Mouse (Mus musculus) liver, embryonic 12.5 days (tissue): ENCODE results near the gene Il15ra. TPM values are rescaled to one million over a fixed set of nuclear protein-coding genes. Genes with fewer than 3 reads are reported as not detected.
"Not testable (repeated sequence)": the region's sequence is repeated elsewhere in the genome, so short reads cannot be mapped to it uniquely, and the experiment has no call there.

Source experiments
- ATAC-seq: fragments of 200-750 bp; cut with Nextera tagmentation; 2 replicates; pipeline ENCODE4 v1.8.0; 2017; ENCODE audit warnings: moderate number of reproducible peaks, mild to moderate bottlenecking, moderate library complexity
- H3K27ac ChIP-seq: fragments of 300-500 bp; sonication (generic); 2 replicates; pipeline ENCODE4 v1.5.1; 2016; ENCODE audit warnings: mild to moderate bottlenecking
- H3K27me3 ChIP-seq: fragments of 300-500 bp; sonication (generic); replicated peaks from 2 replicates; pipeline ENCODE4 v1.6.1; 2016; ENCODE audit warnings: mild to moderate bottlenecking, moderate library complexity
- H3K36me3 ChIP-seq: fragments of 300-500 bp; sonication (generic); 2 replicates; pipeline ENCODE4 v1.6.1; 2016; ENCODE audit warnings: mild to moderate bottlenecking, moderate library complexity
- H3K4me1 ChIP-seq: fragments of 300-500 bp; sonication (generic); 2 replicates; pipeline ENCODE4 v1.6.1; 2016
- H3K4me2 ChIP-seq: fragments of 300-500 bp; sonication (generic); 2 replicates; pipeline ENCODE4 v1.6.1; 2016; ENCODE audit warnings: mild to moderate bottlenecking, moderate library complexity
- H3K4me3 ChIP-seq: fragments of 300-500 bp; sonication (generic); 2 replicates; pipeline ENCODE4 v1.5.1; 2016; ENCODE audit warnings: mild to moderate bottlenecking, moderate library complexity
- H3K9ac ChIP-seq: fragments of 300-500 bp; sonication (generic); 2 replicates; pipeline ENCODE4 v1.6.1; 2016; ENCODE audit warnings: mild to moderate bottlenecking, moderate library complexity
- H3K9me3 ChIP-seq: fragments of 300-500 bp; sonication (generic); replicated peaks from 2 replicates; pipeline ENCODE4 v1.6.1; 2016; ENCODE audit warnings: mild to moderate bottlenecking, moderate library complexity
- WGBS: fragments of 180-500 bp; shearing (Covaris S2); methylation state at CpG from one replicate; pipeline ENCODE4 v1.1.7; 2016; ENCODE audit not compliant: insufficient replicate concordance; 5-methylcytosine and 5-hydroxymethylcytosine counted together
- polyA plus RNA-seq: library from polyadenylated mRNA; unstranded; fragments of >200 nt; fragmentation: Nextera tagmentation; extraction: Ambion mirVana; gene quantifications from 2 replicates; pipeline ENCODE4 v1.2.1, GENCODE M21; 2016

The Il15ra gene
- polyA plus RNA-seq, 1 experiment from 2014 or later, result 1.7 TPM

DNA sequence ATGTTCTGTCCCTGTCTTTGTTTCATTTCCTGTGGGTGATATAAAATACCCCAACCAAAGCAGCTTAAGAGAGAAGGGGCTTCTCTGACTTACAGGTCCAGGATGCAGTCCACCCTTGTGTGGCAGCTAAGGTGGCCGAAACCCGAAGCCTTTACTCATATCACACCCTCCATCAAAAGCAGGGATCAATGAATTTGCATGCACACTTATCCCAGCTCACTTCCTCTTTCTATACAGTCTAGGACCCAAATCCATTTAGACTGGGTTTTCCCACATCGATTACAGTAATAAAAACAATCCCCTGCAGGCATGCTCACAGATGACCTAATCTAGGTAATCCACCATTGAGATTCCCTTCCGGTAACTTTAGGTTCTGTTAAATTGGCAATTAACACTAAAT, 18.6 kb upstream of the Il15ra start:
- ATAC-seq, result no peak
- no peak overlapping the region for H3K4me3 ChIP-seq
- H3K4me2 ChIP-seq, result no peak overlapping the region
- 65% methylated on average over 4 of the region's 4 CpGs for WGBS
- H3K4me1 ChIP-seq, result no peaks in the 10 kb centered on the region
- no peak overlapping the region for H3K27ac ChIP-seq
- H3K9me3 ChIP-seq, result no peaks in the 10 kb centered on the region
- H3K36me3 ChIP-seq, result no peaks in the 10 kb centered on the region
- H3K27me3 ChIP-seq, result no peaks in the 10 kb centered on the region
- no peak overlapping the region for H3K9ac ChIP-seq

GRCm38 (mm10) chr2:11687436-11687835, 17.7 kb upstream of the Il15ra start:
- Histone ChIP-seq H3K27ac (no peak overlapping the region), H3K4me2 (no peak overlapping the region), H3K9me3 (no peaks in the 10 kb centered on the region), H3K27me3 (no peaks in the 10 kb centered on the region), H3K9ac (no peak overlapping the region), H3K4me3 (no peak overlapping the region), H3K36me3 (no peaks in the 10 kb centered on the region), H3K4me1 (no peaks in the 10 kb centered on the region)
- WGBS, result 15% methylated on average over 3 of the region's 3 CpGs
- no peak for ATAC-seq

DNA sequence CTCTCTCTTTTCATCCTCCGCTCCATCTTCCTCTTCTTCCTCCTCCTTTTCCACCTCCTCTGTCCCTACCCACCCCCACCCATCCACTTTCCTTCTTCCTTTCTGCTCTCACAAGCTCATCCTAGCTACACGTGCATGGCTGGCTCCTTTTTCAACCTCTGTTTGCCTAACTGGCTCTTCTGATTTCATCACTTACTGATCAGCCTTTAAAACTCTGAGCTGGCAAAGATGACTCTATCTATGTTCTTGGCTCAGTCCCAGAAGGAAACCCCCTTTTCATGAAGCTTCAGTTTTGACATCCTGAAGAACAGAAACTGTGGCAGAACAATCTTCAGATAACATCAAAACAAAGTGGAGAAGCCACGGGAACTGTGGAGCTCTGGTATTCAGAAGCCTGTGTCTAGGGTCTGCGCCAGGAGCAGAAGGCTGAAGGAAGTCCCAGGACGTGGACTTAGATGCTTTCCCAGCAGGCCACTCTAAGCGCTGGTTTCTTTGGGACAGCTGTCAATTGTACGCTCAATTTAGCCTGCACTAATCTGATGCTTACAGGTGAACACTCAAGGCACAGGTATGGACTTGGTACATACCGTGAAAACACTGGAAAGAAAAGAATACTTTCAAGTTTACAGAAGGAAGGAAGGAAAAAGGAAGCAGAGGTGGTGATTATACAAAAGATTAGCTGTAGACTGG, 14.7 kb upstream of the Il15ra start:
- H3K27ac ChIP-seq, result no peak overlapping the region
- no peak overlapping the region for H3K9ac ChIP-seq
- H3K4me2 ChIP-seq, result no peak overlapping the region
- H3K36me3 ChIP-seq, result no peaks in the 10 kb centered on the region
- 59% methylated on average over 8 of the region's 8 CpGs for WGBS
- ATAC-seq, result no peak
- no peak overlapping the region for H3K4me3 ChIP-seq
- H3K4me1 ChIP-seq, result no peaks in the 10 kb centered on the region
- H3K27me3 ChIP-seq, result no peaks in the 10 kb centered on the region
- H3K9me3 ChIP-seq, result no peaks in the 10 kb centered on the region

DNA sequence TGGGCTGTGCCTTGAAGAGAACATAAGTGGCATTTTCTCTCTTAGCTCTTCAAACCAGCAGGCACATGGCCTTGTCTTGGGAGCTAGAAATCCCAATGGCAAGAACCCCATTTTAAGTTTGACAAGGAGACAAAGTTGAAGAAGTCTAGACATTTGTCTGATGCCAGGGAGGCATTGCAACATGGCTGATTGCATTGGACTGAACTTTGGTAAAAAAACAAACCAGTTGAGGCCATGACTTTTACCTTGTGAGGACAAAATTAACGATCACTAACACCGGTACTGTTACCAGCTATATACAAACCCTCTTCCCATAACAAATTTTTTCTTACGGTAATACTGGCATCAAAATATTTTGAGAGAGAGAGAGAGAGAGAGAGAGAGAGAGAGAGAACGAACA, 11.7 kb upstream of the Il15ra start:
- ATAC-seq, result no peak
- Histone ChIP-seq H3K27me3 (no peaks in the 10 kb centered on the region), H3K36me3 (no peaks in the 10 kb centered on the region), H3K9me3 (no peaks in the 10 kb centered on the region), H3K4me1 (no peaks in the 10 kb centered on the region), H3K4me3 (no peak overlapping the region), H3K4me2 (no peak overlapping the region), H3K27ac (no peak overlapping the region), H3K9ac (no peak overlapping the region)
- WGBS, result 80% methylated on average over 4 of the region's 4 CpGs

DNA sequence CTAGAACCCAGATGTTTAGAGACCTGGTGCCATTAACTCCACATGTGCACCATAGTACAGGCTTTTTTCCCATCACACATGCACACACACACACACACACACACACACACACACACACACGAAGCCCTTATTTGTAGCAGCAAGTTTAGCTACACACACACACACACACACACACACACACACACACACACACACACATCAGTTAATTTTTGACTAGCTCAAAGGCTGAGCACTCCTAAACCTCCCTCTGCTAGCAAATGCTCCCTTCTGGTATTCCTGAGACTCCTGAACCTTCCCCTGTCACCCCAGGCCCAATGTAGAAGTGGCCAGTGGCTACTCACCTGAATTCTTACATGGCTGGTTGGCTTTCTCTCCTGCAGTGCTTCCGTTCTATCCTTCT, 11.0 kb upstream of the Il15ra start:
- Histone ChIP-seq H3K4me2 (no peak overlapping the region), H3K9ac (no peak overlapping the region), H3K27me3 (no peaks in the 10 kb centered on the region), H3K27ac (no peak overlapping the region), H3K4me1 (no peaks in the 10 kb centered on the region), H3K9me3 (no peaks in the 10 kb centered on the region), H3K36me3 (no peaks in the 10 kb centered on the region), H3K4me3 (no peak overlapping the region)
- ATAC-seq, result peak; percentile 24; the same call in 1 of the 2 replicates
- 42% methylated on average over 2 of the region's 2 CpGs for WGBS

GRCm38 (mm10) chr2:11695867-11696266, 9.2 kb upstream of the Il15ra start:
- WGBS, result 36% methylated on average over 2 of the region's 2 CpGs
- no peak overlapping the region for H3K27ac ChIP-seq
- no peak for ATAC-seq

GRCm38 (mm10) chr2:11698994-11699393, 6.1 kb upstream of the Il15ra start:
- Histone ChIP-seq H3K4me3 (no peak overlapping the region), H3K27me3 (no peaks in the 10 kb centered on the region), H3K4me1 (0 out of 2 replicates have a peak, but pooled peaks cover 4% of the 10 kb centered on the region), H3K9ac (no peak overlapping the region), H3K9me3 (0 out of 2 replicates have a peak, but pooled peaks cover 3% of the 10 kb centered on the region), H3K4me2 (no peak overlapping the region), H3K27ac (no peak overlapping the region), H3K36me3 (no peaks in the 10 kb centered on the region)
- no peak for ATAC-seq
- WGBS, result 63% methylated on average over 5 of the region's 5 CpGs

More at GRCm38 (mm10) chr2:11695867-11696266, 9.2 kb upstream of the Il15ra start:
- Histone ChIP-seq H3K4me3 (no peak overlapping the region), H3K36me3 (no peaks in the 10 kb centered on the region), H3K4me1 (0 out of 2 replicates have a peak, but pooled peaks cover 4% of the 10 kb centered on the region), H3K4me2 (no peak overlapping the region), H3K27me3 (no peaks in the 10 kb centered on the region), H3K9me3 (0 out of 2 replicates have a peak, but pooled peaks cover 3% of the 10 kb centered on the region), H3K9ac (no peak overlapping the region)

GRCm38 (mm10) chr2:11699905-11700304, 5.2 kb upstream of the Il15ra start:
- no peak overlapping the region for H3K4me2 ChIP-seq
- no peaks in the 10 kb centered on the region for H3K36me3 ChIP-seq
- H3K9ac ChIP-seq, result no peak overlapping the region
- peaks cover under 1% of the 10 kb centered on the region; the same call in 1 of the 2 replicates for H3K27me3 ChIP-seq
- H3K4me1 ChIP-seq, result peaks cover 5% of the 10 kb centered on the region; the same call in 1 of the 2 replicates
- no peak for ATAC-seq
- no peak overlapping the region for H3K4me3 ChIP-seq
- 0 out of 2 replicates have a peak, but pooled peaks cover 3% of the 10 kb centered on the region for H3K9me3 ChIP-seq
- H3K27ac ChIP-seq, result no peak overlapping the region
- 84% methylated on average over 2 of the region's 2 CpGs for WGBS

- H3K4me1 ChIP-seq, result peaks cover 32% of the 10 kb centered on the region
- H3K4me2 ChIP-seq, result peak overlapping the region; percentile 91
- WGBS, result 7% methylated on average over 28 of the region's 28 CpGs
- H3K36me3 ChIP-seq, result no peaks in the 10 kb centered on the region
- no peaks in the 10 kb centered on the region for H3K9me3 ChIP-seq
- H3K9ac ChIP-seq, result peak overlapping the region; percentile 68
- peak; percentile 62 for ATAC-seq
- peaks cover 15% of the 10 kb centered on the region for H3K27me3 ChIP-seq
- H3K27ac ChIP-seq, result no peak overlapping the region
- H3K4me3 ChIP-seq, result peak overlapping the region; percentile 72
Observed at GRCm38 (mm10) chr2:11706030-11706745, 1.1 kb downstream of the Il15ra start.

GRCm38 (mm10) chr2:11706746-11707065, 1.6 kb downstream of the Il15ra start:
- H3K27ac ChIP-seq, result no peak overlapping the region
- no peaks in the 10 kb centered on the region for H3K9me3 ChIP-seq
- peaks cover 15% of the 10 kb centered on the region for H3K27me3 ChIP-seq
- H3K4me3 ChIP-seq, result peak overlapping the region; percentile 72
- peaks cover 32% of the 10 kb centered on the region for H3K4me1 ChIP-seq
- peak overlapping the region; percentile 91 for H3K4me2 ChIP-seq
- no peak for ATAC-seq
- no peaks in the 10 kb centered on the region for H3K36me3 ChIP-seq
- WGBS, result 40% methylated on average over 6 of the region's 6 CpGs
- no peak overlapping the region for H3K9ac ChIP-seq

- Histone ChIP-seq H3K9me3 (no peaks in the 10 kb centered on the region), H3K4me2 (no peak overlapping the region), H3K27ac (no peak overlapping the region), H3K4me3 (no peak overlapping the region), H3K27me3 (peaks cover 15% of the 10 kb centered on the region), H3K36me3 (no peaks in the 10 kb centered on the region), H3K9ac (no peak overlapping the region), H3K4me1 (peaks cover 32% of the 10 kb centered on the region)
- no peak for ATAC-seq
- WGBS, result 44% methylated on average over 5 of the region's 5 CpGs
Observed at GRCm38 (mm10) chr2:11708538-11708937, 3.4 kb downstream of the Il15ra start.

DNA sequence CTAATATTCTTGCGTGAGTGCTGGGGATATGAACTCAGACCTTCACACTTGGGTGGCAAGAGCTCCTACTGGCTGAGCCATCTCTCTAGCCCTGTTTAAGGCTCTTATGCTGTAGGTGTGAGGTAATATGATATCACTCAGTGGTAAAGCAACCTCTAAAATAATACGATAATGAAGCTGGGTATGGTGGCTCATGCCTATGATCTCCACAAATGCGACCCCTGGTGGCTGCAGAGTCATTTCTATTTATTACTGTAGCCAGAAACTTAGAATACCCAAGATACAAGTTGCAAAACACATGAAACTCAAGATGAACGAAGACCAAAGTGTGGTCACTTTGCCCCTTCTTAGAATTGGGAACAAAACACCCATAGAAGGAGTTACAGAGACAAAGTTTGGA, 5.0 kb downstream of the Il15ra start:
- Histone ChIP-seq H3K4me1 (peaks cover 30% of the 10 kb centered on the region), H3K27me3 (peaks cover 13% of the 10 kb centered on the region)
- not testable (repeated sequence) for H3K36me3 ChIP-seq, H3K4me2 ChIP-seq, ATAC-seq, H3K9ac ChIP-seq, H3K27ac ChIP-seq, H3K4me3 ChIP-seq, H3K9me3 ChIP-seq
- WGBS, result 45% methylated on average over 4 of the region's 4 CpGs
